In genomic region chr11:106762139-106762799, GRCm38 (mm10) we compare ENCODE assay signal across 9 mouse cellular contexts. TPM values are rescaled to one million over a fixed set of nuclear protein-coding genes. Genes with fewer than 3 reads are reported as not detected.
DNase-seq lines count a peak whose midpoint lies in the region; ATAC-seq and TF ChIP-seq lines count a peak whose summit lies in the region.
"Had no signal": no experiment of that assay in that cellular context is flagged by ENCODE, and none has a peak within 500 bp of the region (broad histone marks: within the 10 kb centered on the region; RNA-seq: fewer than 3 reads in every experiment).

No protein-coding gene starts in this region.

- TF ChIP-seq CTCF in brain, embryonic 14.5 days (IDR thresholded peaks at IDR 0.05; ENCODE audit: borderline replicate concordance, extremely low read depth, insufficient read depth, insufficient read length), result no peak

- no peak overlapping the region for H3K4me3 ChIP-seq in hindbrain, embryonic 10.5 days
- H3K4me3 ChIP-seq in hindbrain, embryonic 16.5 days (ENCODE audit: low read length), result no peak overlapping the region
- H3K4me3 ChIP-seq in lung, embryonic 15.5 days, result no peak overlapping the region
- H3K4me3 ChIP-seq: neural tube, embryonic 13.5 days had no signal

- H3K4me2 ChIP-seq in hindbrain, embryonic 16.5 days (ENCODE audit: low read length), result no peak overlapping the region
- H3K4me2 ChIP-seq in lung, embryonic 15.5 days, result no peak overlapping the region
- H3K4me2 ChIP-seq: neural tube, embryonic 13.5 days had no signal

- peaks cover 30% of the 10 kb centered on the region for H3K36me3 ChIP-seq in hindbrain, embryonic 10.5 days
- H3K36me3 ChIP-seq in hindbrain, embryonic 16.5 days (ENCODE audit: control insufficient read depth, insufficient read depth, low read length), result peaks cover 8% of the 10 kb centered on the region
- peaks cover 18% of the 10 kb centered on the region for H3K36me3 ChIP-seq in lung, embryonic 15.5 days
- peaks cover 5% of the 10 kb centered on the region for H3K36me3 ChIP-seq in splenic B cell, adult 2 months (ENCODE audit: control insufficient read depth, insufficient read depth, low read length, poor library complexity, severe bottlenecking)

- no peaks in the 10 kb centered on the region for H3K27me3 ChIP-seq in hindbrain, embryonic 10.5 days (ENCODE audit: insufficient read depth, poor library complexity, severe bottlenecking)
- no peaks in the 10 kb centered on the region for H3K27me3 ChIP-seq in hindbrain, embryonic 16.5 days (replicated peaks; ENCODE audit: control insufficient read depth, insufficient read depth, low read length)
- no peaks in the 10 kb centered on the region for H3K27me3 ChIP-seq in lung, embryonic 15.5 days
- H3K27me3 ChIP-seq in splenic B cell, adult 2 months (ENCODE audit: control insufficient read depth, insufficient read depth, low read length, poor library complexity, severe bottlenecking), result no peaks in the 10 kb centered on the region
- H3K27me3 ChIP-seq: neural tube, embryonic 13.5 days had no signal

- H3K4me1 ChIP-seq in hindbrain, embryonic 10.5 days (replicated peaks), result peaks cover 15% of the 10 kb centered on the region
- no peaks in the 10 kb centered on the region for H3K4me1 ChIP-seq in hindbrain, embryonic 16.5 days (ENCODE audit: control insufficient read depth, insufficient read depth, low read depth, low read length)
- peaks cover 21% of the 10 kb centered on the region for H3K4me1 ChIP-seq in lung, embryonic 15.5 days

- H3K9me3 ChIP-seq in hindbrain, embryonic 10.5 days, result no peaks in the 10 kb centered on the region
- H3K9me3 ChIP-seq in hindbrain, embryonic 16.5 days (ENCODE audit: control insufficient read depth, low read length), result no peaks in the 10 kb centered on the region
- H3K9me3 ChIP-seq in lung, embryonic 15.5 days, result no peaks in the 10 kb centered on the region
- H3K9me3 ChIP-seq: neural tube, embryonic 13.5 days had no signal

- DNase-seq in hindbrain, embryonic 10.5 days (ENCODE audit: low spot score), result no peak
- peak; percentile 21 for DNase-seq in brain, embryonic 14.5 days (ENCODE audit: low read depth)
- peak; percentile 90 for DNase-seq in splenic B cell, adult 2 months (ENCODE audit: low read depth, low spot score)
- DNase-seq in cerebellum, postnatal 4 days (ENCODE audit: low spot score in 2 of 2), result no peak
- no peak for DNase-seq in cerebellum, adult 11-12 months

- ATAC-seq in hindbrain, embryonic 16.5 days, result no peak
- peak; percentile 71 to 81 for ATAC-seq in hematopoietic stem cell, adult 5-6 weeks (replicated peaks in 1 of 2; ENCODE audit: insufficient read depth in 1 of 2, low FRiP score in 2 of 2, low TSS enrichment in 1 of 2, low read depth in 1 of 2, poor library complexity in 2 of 2, severe bottlenecking in 2 of 2)
- ATAC-seq in lung, embryonic 15.5 days (ENCODE audit: borderline replicate concordance, extremely low read depth, low FRiP score, low TSS enrichment), result peak; percentile 88

- no peak overlapping the region for H3K9ac ChIP-seq in hindbrain, embryonic 16.5 days (ENCODE audit: low read depth, low read length)
- no peak overlapping the region for H3K9ac ChIP-seq in lung, embryonic 15.5 days
- H3K9ac ChIP-seq: neural tube, embryonic 13.5 days had no signal

- H3K27ac ChIP-seq in hindbrain, embryonic 10.5 days, result peak overlapping the region; percentile 62; the same call in 1 of the 2 replicates
- no peak overlapping the region for H3K27ac ChIP-seq in hindbrain, embryonic 16.5 days (ENCODE audit: low read depth, low read length)
- peak overlapping the region; percentile 69 for H3K27ac ChIP-seq in lung, embryonic 15.5 days
- H3K27ac ChIP-seq: neural tube, embryonic 13.5 days had no signal

- no peak for TF ChIP-seq POLR2A in brain, embryonic 14.5 days (IDR thresholded peaks at IDR 0.05; ENCODE audit: borderline replicate concordance, extremely low read depth, insufficient read depth, insufficient read length, poor library complexity, severe bottlenecking)

- WGBS in hindbrain, embryonic 10.5 days, result 42% methylated on average over 5 of the region's 5 CpGs
- WGBS in hindbrain, embryonic 16.5 days, result 46% methylated on average over 5 of the region's 5 CpGs
- WGBS in lung, embryonic 15.5 days, result 19% methylated on average over 5 of the region's 5 CpGs

RNA-seq across cellular contexts. Expression of gene Milr1, which starts 11.2 kb away (rescaled TPM):
- 0.93 and 1.6 TPM in 2 replicates for polyA plus RNA-seq in hindbrain, embryonic 10.5 days (2016; fragmentation: Nextera tagmentation; extraction: Ambion mirVana)
- polyA plus RNA-seq in hindbrain, embryonic 16.5 days (2015; fragmentation: Nextera tagmentation; extraction: Ambion mirVana), result 0.42 and 0.56 TPM in 2 replicates
- 0.36 and 0.38 TPM in 2 replicates for polyA plus RNA-seq in brain, embryonic 14.5 days (2012; rRNA removed)
- total RNA-seq in hematopoietic stem cell, adult 5-6 weeks (2017), result 50.2 and 51.9 TPM in 2 replicates
- polyA plus RNA-seq in lung, embryonic 15.5 days (2015; fragmentation: Nextera tagmentation; extraction: Ambion mirVana), result 1.5 and 2.4 TPM in 2 replicates

RNA-seq across cellular contexts. Expression of gene Pecam1, which starts 11.8 kb away (rescaled TPM):
- 17.3 and 18.3 TPM in 2 replicates for polyA plus RNA-seq in hindbrain, embryonic 10.5 days (2016; fragmentation: Nextera tagmentation; extraction: Ambion mirVana)
- polyA plus RNA-seq in hindbrain, embryonic 16.5 days (2015; fragmentation: Nextera tagmentation; extraction: Ambion mirVana), result 16.4 and 21.0 TPM in 2 replicates
- 15.7 and 24.8 TPM in 2 replicates for polyA plus RNA-seq in brain, embryonic 14.5 days (2012; rRNA removed)
- total RNA-seq in hematopoietic stem cell, adult 5-6 weeks (2017), result 46.2 and 50.2 TPM in 2 replicates
- 109 and 117 TPM in 2 replicates for polyA plus RNA-seq in lung, embryonic 15.5 days (2015; fragmentation: Nextera tagmentation; extraction: Ambion mirVana)

RNA-seq across cellular contexts. Expression of gene Polg2, which starts 17.1 kb away (rescaled TPM):
- 8.1 and 10.1 TPM in 2 replicates for polyA plus RNA-seq in hindbrain, embryonic 10.5 days (2016; fragmentation: Nextera tagmentation; extraction: Ambion mirVana)
- polyA plus RNA-seq in hindbrain, embryonic 16.5 days (2015; fragmentation: Nextera tagmentation; extraction: Ambion mirVana), result 9.1 and 9.9 TPM in 2 replicates
- 9.0 and 10.3 TPM in 2 replicates for polyA plus RNA-seq in brain, embryonic 14.5 days (2012; rRNA removed)
- 16.0 and 24.2 TPM in 2 replicates for total RNA-seq in hematopoietic stem cell, adult 5-6 weeks (2017)
- 10.1 and 11.2 TPM in 2 replicates for polyA plus RNA-seq in lung, embryonic 15.5 days (2015; fragmentation: Nextera tagmentation; extraction: Ambion mirVana)

RNA-seq across cellular contexts. Expression of gene Ddx5, which starts 26.7 kb away (rescaled TPM):
- polyA plus RNA-seq in hindbrain, embryonic 10.5 days (2016; fragmentation: Nextera tagmentation; extraction: Ambion mirVana), result 285 and 301 TPM in 2 replicates
- 315 and 329 TPM in 2 replicates for polyA plus RNA-seq in hindbrain, embryonic 16.5 days (2015; fragmentation: Nextera tagmentation; extraction: Ambion mirVana)
- 597 and 653 TPM in 2 replicates for polyA plus RNA-seq in brain, embryonic 14.5 days (2012; rRNA removed)
- total RNA-seq in hematopoietic stem cell, adult 5-6 weeks (2017), result 1,945 and 2,149 TPM in 2 replicates
- 357 and 378 TPM in 2 replicates for polyA plus RNA-seq in lung, embryonic 15.5 days (2015; fragmentation: Nextera tagmentation; extraction: Ambion mirVana)

RNA-seq across cellular contexts. Expression of gene Cep95, which starts 26.8 kb away (rescaled TPM):
- polyA plus RNA-seq in hindbrain, embryonic 10.5 days (2016; fragmentation: Nextera tagmentation; extraction: Ambion mirVana), result 14.8 and 20.2 TPM in 2 replicates
- 12.2 and 15.3 TPM in 2 replicates for polyA plus RNA-seq in hindbrain, embryonic 16.5 days (2015; fragmentation: Nextera tagmentation; extraction: Ambion mirVana)
- polyA plus RNA-seq in brain, embryonic 14.5 days (2012; rRNA removed), result 20.3 and 22.3 TPM in 2 replicates
- total RNA-seq in hematopoietic stem cell, adult 5-6 weeks (2017), result 25.3 and 53.4 TPM in 2 replicates
- 18.3 and 21.7 TPM in 2 replicates for polyA plus RNA-seq in lung, embryonic 15.5 days (2015; fragmentation: Nextera tagmentation; extraction: Ambion mirVana)

Comparison
In these comparisons a context has a peak if more than half of its experiments do, and no peak if none do; other contexts are left out.
1. DNase-seq: peak in brain, embryonic 14.5 days (single experiment) and splenic B cell, adult 2 months (single experiment); none in hindbrain, embryonic 10.5 days (single experiment), cerebellum, postnatal 4 days (0 of 2) and cerebellum, adult 11-12 months (single experiment).